Mouse (Mus musculus) cortical plate, adult 2 months (tissue): ENCODE data around the gene Plppr5. TPM values are rescaled to one million over a fixed set of nuclear protein-coding genes. Genes with fewer than 3 reads are reported as not detected.

Source experiments
- H3K27ac ChIP-seq: fragments of 200-500 bp; 2 replicates; pipeline ENCODE4 v1.5.1; 2012; ENCODE audit warnings: low read length, control low read depth, inconsistent platforms; ENCODE audit not compliant: insufficient read depth
- H3K4me1 ChIP-seq: fragments of 200-500 bp; 2 replicates; pipeline ENCODE4 v1.6.1; 2011; ENCODE audit warnings: low read length; ENCODE audit not compliant: control insufficient read depth, insufficient read depth
- H3K4me3 ChIP-seq: fragments of 200-500 bp; 2 replicates; pipeline ENCODE4 v1.5.1; 2011; ENCODE audit warnings: mild to moderate bottlenecking, low read length, control low read depth; ENCODE audit not compliant: insufficient read depth
- CTCF ChIP-seq: fragments of 200-500 bp; IDR thresholded peaks from 2 replicates; pipeline ENCODE4 v1.5.1; 2011; ENCODE audit warnings: mild to moderate bottlenecking, control low read depth, low read length; ENCODE audit not compliant: insufficient read depth; ENCODE audit errors: extremely low read depth
- POLR2A ChIP-seq: fragments of 200-500 bp; IDR thresholded peaks from 2 replicates; pipeline ENCODE4 v1.6.1; 2011; ENCODE audit warnings: mild to moderate bottlenecking, low read length, control low read depth; ENCODE audit not compliant: insufficient read depth; ENCODE audit errors: extremely low read depth
- polyA plus RNA-seq: library from polyadenylated mRNA; depleted of rRNA; stranded (reverse); fragments of >200 nt; gene quantifications from 2 replicates; pipeline ENCODE4 v1.2.3, GENCODE M21; 2012; rRNA removed

Gene Plppr5
- polyA plus RNA-seq, 1 experiment, result 12.3 TPM

DNA sequence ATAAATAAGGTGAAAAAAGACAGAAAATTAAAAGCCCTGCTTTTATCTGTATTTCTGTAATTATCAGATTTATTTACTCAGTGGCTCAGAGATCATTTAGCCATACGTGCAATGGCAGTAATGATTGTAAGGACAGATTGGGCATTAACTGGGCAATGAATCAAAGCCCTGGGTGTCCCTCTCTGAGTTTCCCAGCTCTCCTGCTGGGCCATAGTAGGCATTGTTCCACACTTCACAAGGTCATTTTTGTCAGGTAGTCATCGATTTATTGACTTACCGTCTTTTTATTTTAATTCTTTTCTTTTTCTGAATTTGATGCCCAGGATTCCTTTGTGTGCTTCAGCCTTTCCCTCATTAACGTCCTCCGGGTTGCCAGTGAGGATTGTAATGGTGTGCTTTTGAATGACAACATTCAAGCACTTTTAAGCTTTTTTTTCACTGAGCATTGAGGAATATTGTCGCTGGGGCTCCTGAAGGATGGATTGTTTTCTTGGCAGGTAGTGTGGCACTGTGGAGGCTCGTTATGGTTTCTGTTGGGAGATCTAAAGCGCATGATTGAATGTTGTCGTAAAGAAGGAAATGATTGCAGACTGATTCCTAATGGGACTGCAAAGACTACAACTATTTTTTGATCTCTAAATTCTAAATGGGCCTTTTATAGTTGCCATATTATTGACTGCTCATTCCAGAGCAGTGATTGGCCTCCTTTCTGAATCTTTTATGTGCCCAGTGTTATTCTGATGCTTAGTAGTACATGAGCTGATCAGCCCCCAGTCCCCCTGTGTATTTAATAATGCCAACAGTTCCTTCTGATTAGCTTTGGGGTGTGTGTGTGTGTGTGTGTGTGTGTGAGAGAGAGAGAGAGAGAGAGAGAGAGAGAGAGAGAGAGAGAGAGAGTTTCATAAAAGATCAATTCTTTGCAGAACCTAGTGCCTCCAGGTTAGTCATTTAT, 154.8 kb downstream of the Plppr5 start:
- Histone ChIP-seq H3K27ac (no peak overlapping the region), H3K4me1 (no peaks in the 10 kb centered on the region), H3K4me3 (no peak overlapping the region)
- TF ChIP-seq CTCF (no peak), POLR2A (no peak)

GRCm38 (mm10) chr3:117731545-117731944, 156.9 kb downstream of the Plppr5 start:
- TF ChIP-seq CTCF (no peak), POLR2A (no peak)
- Histone ChIP-seq H3K4me1 (no peaks in the 10 kb centered on the region), H3K4me3 (no peak overlapping the region)

GRCm38 (mm10) chr3:117732661-117733060, 158.0 kb downstream of the Plppr5 start:
- Histone ChIP-seq H3K27ac (no peak overlapping the region), H3K4me1 (no peaks in the 10 kb centered on the region), H3K4me3 (no peak overlapping the region)
- TF ChIP-seq POLR2A (no peak), CTCF (no peak)

More at GRCm38 (mm10) chr3:117731545-117731944, 156.9 kb downstream of the Plppr5 start:
- no peak overlapping the region for H3K27ac ChIP-seq

Other genes starting within 250 kb of the Plppr5 start
- 85.7 and 95.5 TPM in 2 replicates for gene Plppr4, start 214.0 kb upstream of the Plppr5 start, polyA plus RNA-seq